Mouse (Mus musculus) hindbrain, embryonic 10.5 days (tissue): Measurements from ENCODE around the gene Dram1. TPM values are rescaled to one million over a fixed set of nuclear protein-coding genes. Genes with fewer than 3 reads are reported as not detected.

Source experiments
- DNase-seq: peaks from one replicate; pipeline ENCODE4 v3.0.0-alpha.2; 2017; ENCODE audit warnings: low spot score
- H3K27ac ChIP-seq: fragments of 300-500 bp; sonication (generic); 2 replicates; pipeline ENCODE4 v1.5.1; 2016; ENCODE audit warnings: mild to moderate bottlenecking, moderate library complexity
- H3K27me3 ChIP-seq: fragments of 300-500 bp; sonication (generic); 2 replicates; pipeline ENCODE4 v1.6.1; 2016; ENCODE audit warnings: mild to moderate bottlenecking; ENCODE audit not compliant: poor library complexity, insufficient read depth, severe bottlenecking
- H3K36me3 ChIP-seq: fragments of 300-500 bp; sonication (generic); 2 replicates; pipeline ENCODE4 v1.6.1; 2016; ENCODE audit warnings: mild to moderate bottlenecking, moderate library complexity
- H3K4me1 ChIP-seq: fragments of 300-500 bp; sonication (generic); replicated peaks from 2 replicates; pipeline ENCODE4 v1.6.1; 2016; ENCODE audit warnings: mild to moderate bottlenecking
- H3K4me3 ChIP-seq: fragments of 300-500 bp; sonication (generic); 2 replicates; pipeline ENCODE4 v1.5.1; 2016; ENCODE audit warnings: mild to moderate bottlenecking, moderate library complexity
- H3K9me3 ChIP-seq: fragments of 300-500 bp; sonication (generic); 2 replicates; pipeline ENCODE4 v1.6.1; 2016; ENCODE audit warnings: mild to moderate bottlenecking, moderate library complexity
- WGBS: fragments of 180-500 bp; shearing (Covaris S2); methylation state at CpG from one replicate; pipeline ENCODE4 v1.1.7; 2016; 5-methylcytosine and 5-hydroxymethylcytosine counted together
- polyA plus RNA-seq: library from polyadenylated mRNA; unstranded; fragments of >200 nt; fragmentation: Nextera tagmentation; extraction: Ambion mirVana; gene quantifications from 2 replicates; pipeline ENCODE4 v1.2.1, GENCODE M21; 2016

Dram1 gene
- polyA plus RNA-seq, 1 experiment from 2014 or later, result 0.35 TPM

GRCm38 (mm10) chr10:88403021-88403420, 24.1 kb upstream of the Dram1 start:
- Histone ChIP-seq H3K4me3 (no peak overlapping the region), H3K4me1 (no peaks in the 10 kb centered on the region), H3K9me3 (no peaks in the 10 kb centered on the region), H3K27ac (no peak overlapping the region), H3K27me3 (no peaks in the 10 kb centered on the region), H3K36me3 (peaks cover 8% of the 10 kb centered on the region)
- WGBS, result 95% methylated on average over 4 of the region's 4 CpGs
- DNase-seq, result no peak

- Histone ChIP-seq H3K27ac (no peak overlapping the region), H3K36me3 (peaks cover 8% of the 10 kb centered on the region), H3K4me3 (no peak overlapping the region), H3K27me3 (no peaks in the 10 kb centered on the region), H3K9me3 (no peaks in the 10 kb centered on the region), H3K4me1 (no peaks in the 10 kb centered on the region)
- DNase-seq, result no peak
- 89% methylated on average over 5 of the region's 5 CpGs for WGBS
Measured at GRCm38 (mm10) chr10:88399271-88399670, 20.4 kb upstream of the Dram1 start.

- no peaks in the 10 kb centered on the region for H3K9me3 ChIP-seq
- H3K27ac ChIP-seq, result no peak overlapping the region
- WGBS, result 89% methylated on average over 6 of the region's 6 CpGs
- H3K27me3 ChIP-seq, result no peaks in the 10 kb centered on the region
- no peaks in the 10 kb centered on the region for H3K4me1 ChIP-seq
- H3K4me3 ChIP-seq, result no peak overlapping the region
- peaks cover 8% of the 10 kb centered on the region for H3K36me3 ChIP-seq
- no peak for DNase-seq
Measured at GRCm38 (mm10) chr10:88398668-88399243, 19.9 kb upstream of the Dram1 start.

- Histone ChIP-seq H3K4me1 (peaks cover 12% of the 10 kb centered on the region; the same call in 1 of the 2 replicates), H3K4me3 (no peak overlapping the region), H3K27me3 (no peaks in the 10 kb centered on the region), H3K9me3 (no peaks in the 10 kb centered on the region), H3K27ac (no peak overlapping the region), H3K36me3 (no peaks in the 10 kb centered on the region)
- no peak for DNase-seq
- WGBS, result 83% methylated on average over 9 of the region's 9 CpGs
Measured at GRCm38 (mm10) chr10:88392181-88392847, 13.4 kb upstream of the Dram1 start.

- WGBS, result 93% methylated on average over 9 of the region's 9 CpGs
- no peaks in the 10 kb centered on the region for H3K9me3 ChIP-seq
- H3K27ac ChIP-seq, result no peak overlapping the region
- H3K27me3 ChIP-seq, result no peaks in the 10 kb centered on the region
- H3K36me3 ChIP-seq, result no peaks in the 10 kb centered on the region
- peaks cover 12% of the 10 kb centered on the region; the same call in 1 of the 2 replicates for H3K4me1 ChIP-seq
- DNase-seq, result no peak
- H3K4me3 ChIP-seq, result no peak overlapping the region
Measured at GRCm38 (mm10) chr10:88391495-88391894, 12.6 kb upstream of the Dram1 start.

- no peaks in the 10 kb centered on the region for H3K36me3 ChIP-seq
- WGBS, result 65% methylated on average over 10 of the region's 10 CpGs
- no peaks in the 10 kb centered on the region for H3K27me3 ChIP-seq
- H3K4me3 ChIP-seq, result no peak overlapping the region
- H3K27ac ChIP-seq, result no peak overlapping the region
- DNase-seq, result no peak
- peaks cover 12% of the 10 kb centered on the region; the same call in 1 of the 2 replicates for H3K4me1 ChIP-seq
- H3K9me3 ChIP-seq, result no peaks in the 10 kb centered on the region
Measured at GRCm38 (mm10) chr10:88390096-88390790, 11.4 kb upstream of the Dram1 start.

GRCm38 (mm10) chr10:88389576-88389975, 10.7 kb upstream of the Dram1 start:
- 60% methylated on average over 4 of the region's 4 CpGs for WGBS
- Histone ChIP-seq H3K27ac (no peak overlapping the region), H3K9me3 (no peaks in the 10 kb centered on the region), H3K36me3 (no peaks in the 10 kb centered on the region), H3K4me3 (no peak overlapping the region), H3K27me3 (no peaks in the 10 kb centered on the region), H3K4me1 (peaks cover 12% of the 10 kb centered on the region; the same call in 1 of the 2 replicates)
- no peak for DNase-seq

GRCm38 (mm10) chr10:88386251-88386650, 7.4 kb upstream of the Dram1 start:
- DNase-seq, result no peak
- Histone ChIP-seq H3K27ac (no peak overlapping the region), H3K27me3 (no peaks in the 10 kb centered on the region), H3K4me1 (peaks cover 12% of the 10 kb centered on the region; the same call in 1 of the 2 replicates), H3K36me3 (no peaks in the 10 kb centered on the region), H3K9me3 (no peaks in the 10 kb centered on the region), H3K4me3 (no peak overlapping the region)
- WGBS, result 81% methylated on average over 6 of the region's 6 CpGs

- Histone ChIP-seq H3K4me3 (no peak overlapping the region), H3K4me1 (peaks cover 17% of the 10 kb centered on the region), H3K27me3 (no peaks in the 10 kb centered on the region), H3K9me3 (no peaks in the 10 kb centered on the region), H3K27ac (no peak overlapping the region), H3K36me3 (no peaks in the 10 kb centered on the region)
- 83% methylated on average over 6 of the region's 6 CpGs for WGBS
- DNase-seq, result no peak
Measured at GRCm38 (mm10) chr10:88385758-88386157, 6.9 kb upstream of the Dram1 start.

- Histone ChIP-seq H3K4me3 (no peak overlapping the region), H3K36me3 (no peaks in the 10 kb centered on the region), H3K27ac (no peak overlapping the region), H3K9me3 (no peaks in the 10 kb centered on the region), H3K27me3 (no peaks in the 10 kb centered on the region), H3K4me1 (peaks cover 19% of the 10 kb centered on the region)
- DNase-seq, result no peak
- WGBS, result 93% methylated on average over 11 of the region's 11 CpGs
Measured at GRCm38 (mm10) chr10:88385290-88385689, 6.4 kb upstream of the Dram1 start.

- Histone ChIP-seq H3K36me3 (no peaks in the 10 kb centered on the region), H3K4me3 (no peak overlapping the region), H3K9me3 (no peaks in the 10 kb centered on the region), H3K27ac (no peak overlapping the region), H3K27me3 (no peaks in the 10 kb centered on the region), H3K4me1 (peaks cover 16% of the 10 kb centered on the region)
- no peak for DNase-seq
- WGBS, result 75% methylated on average over 5 of the region's 5 CpGs
Measured at GRCm38 (mm10) chr10:88384081-88384480, 5.2 kb upstream of the Dram1 start.

- Histone ChIP-seq H3K27me3 (no peaks in the 10 kb centered on the region), H3K9me3 (no peaks in the 10 kb centered on the region), H3K27ac (no peak overlapping the region), H3K4me1 (peaks cover 19% of the 10 kb centered on the region), H3K4me3 (no peak overlapping the region), H3K36me3 (no peaks in the 10 kb centered on the region)
- WGBS, result 64% methylated on average over 4 of the region's 4 CpGs
- DNase-seq, result no peak
Measured at GRCm38 (mm10) chr10:88383479-88383878, 4.6 kb upstream of the Dram1 start.

- Histone ChIP-seq H3K4me1 (peaks cover 19% of the 10 kb centered on the region), H3K4me3 (no peak overlapping the region), H3K27me3 (no peaks in the 10 kb centered on the region), H3K27ac (no peak overlapping the region), H3K36me3 (no peaks in the 10 kb centered on the region), H3K9me3 (no peaks in the 10 kb centered on the region)
- 82% methylated on average over 6 of the region's 6 CpGs for WGBS
- no peak for DNase-seq
Measured at GRCm38 (mm10) chr10:88382009-88382408, 3.1 kb upstream of the Dram1 start.
